Mouse (Mus musculus) forebrain, embryonic 13.5 days (tissue): ENCODE measurements at regions not wholly inside any gene's neighbourhood (a gene's known extent, or its start where the extent isn't known, plus 50 kb on each side); places are given as distances from the start of the nearest gene placed in this dataset.
A peak's percentile ranks its signal among the peaks of the same experiment; 100 is the strongest.
"Not testable (repeated sequence)": the region's sequence is repeated elsewhere in the genome, so short reads cannot be mapped to it uniquely, and the experiment has no call there.

Experiments
- ATAC-seq: fragments of 200-750 bp; cut with Nextera tagmentation; 2 replicates; pipeline ENCODE4 v1.8.0; 2017
- H3K27ac ChIP-seq: fragments of 300-500 bp; sonication (generic); 2 replicates; pipeline ENCODE4 v1.5.1; 2015; ENCODE audit warnings: inconsistent platforms, mild to moderate bottlenecking, moderate library complexity
- H3K27me3 ChIP-seq: fragments of 300-500 bp; sonication (generic); 2 replicates; pipeline ENCODE4 v1.6.1; 2015; ENCODE audit warnings: mild to moderate bottlenecking, inconsistent platforms
- H3K36me3 ChIP-seq: fragments of 300-500 bp; sonication (generic); 2 replicates; pipeline ENCODE4 v1.6.1; 2015; ENCODE audit warnings: mild to moderate bottlenecking, inconsistent platforms; ENCODE audit not compliant: poor library complexity, severe bottlenecking
- H3K4me1 ChIP-seq: fragments of 300-500 bp; sonication (generic); 2 replicates; pipeline ENCODE4 v1.6.1; 2015; ENCODE audit warnings: inconsistent platforms
- H3K4me2 ChIP-seq: fragments of 300-500 bp; sonication (generic); 2 replicates; pipeline ENCODE4 v1.6.1; 2015; ENCODE audit warnings: inconsistent platforms, mild to moderate bottlenecking, moderate library complexity
- H3K4me3 ChIP-seq: fragments of 300-500 bp; sonication (generic); 2 replicates; pipeline ENCODE4 v1.5.1; 2015; ENCODE audit warnings: mild to moderate bottlenecking, inconsistent platforms
- H3K9ac ChIP-seq: fragments of 300-500 bp; sonication (generic); 2 replicates; pipeline ENCODE4 v1.6.1; 2015; ENCODE audit warnings: mild to moderate bottlenecking, inconsistent platforms
- H3K9me3 ChIP-seq: fragments of 300-500 bp; sonication (generic); replicated peaks from 2 replicates; pipeline ENCODE4 v1.6.1; 2016; ENCODE audit warnings: inconsistent platforms
- WGBS: fragments of 180-500 bp; shearing (Covaris S2); methylation state at CpG from one replicate; pipeline ENCODE4 v1.1.7; 2015; 5-methylcytosine and 5-hydroxymethylcytosine counted together

GRCm38 (mm10) chr10:110840864-110841263 is 78.7 kb upstream of the Csrp2 start:
- WGBS = 78% methylated on average over 3 of the region's 3 CpGs
- Histone ChIP-seq H3K27me3 (no peaks in the 10 kb centered on the region), H3K9ac (no peak overlapping the region), H3K4me1 (no peaks in the 10 kb centered on the region), H3K27ac (no peak overlapping the region), H3K9me3 (no peaks in the 10 kb centered on the region), H3K36me3 (no peaks in the 10 kb centered on the region), H3K4me3 (no peak overlapping the region), H3K4me2 (no peak overlapping the region)
- ATAC-seq = no peak

GRCm38 (mm10) chr10:110841670-110842069 is 77.9 kb upstream of the Csrp2 start:
- H3K4me2 ChIP-seq = no peak overlapping the region
- H3K4me3 ChIP-seq = no peak overlapping the region
- H3K36me3 ChIP-seq = no peaks in the 10 kb centered on the region
- H3K27me3 ChIP-seq = no peaks in the 10 kb centered on the region
- no peak overlapping the region for H3K9ac ChIP-seq
- H3K27ac ChIP-seq = no peak overlapping the region
- 84% methylated on average over 3 of the region's 3 CpGs for WGBS
- no peaks in the 10 kb centered on the region for H3K4me1 ChIP-seq
- ATAC-seq = no peak
- H3K9me3 ChIP-seq = no peaks in the 10 kb centered on the region

- not testable (repeated sequence) for H3K27me3 ChIP-seq
- 38% methylated on average over 3 of the region's 3 CpGs for WGBS
Measured at GRCm38 (mm10) chr10:110854663-110855163, 64.9 kb upstream of the Csrp2 start.

GRCm38 (mm10) chr10:110855645-110856383 is 63.8 kb upstream of the Csrp2 start:
- not testable (repeated sequence) for H3K9me3 ChIP-seq, H3K27me3 ChIP-seq, H3K27ac ChIP-seq, H3K4me3 ChIP-seq, H3K9ac ChIP-seq, H3K4me2 ChIP-seq, H3K36me3 ChIP-seq, ATAC-seq
- WGBS = 34% methylated on average over 4 of the region's 4 CpGs
- H3K4me1 ChIP-seq = 0 out of 2 replicates have a peak, but pooled peaks cover 11% of the 10 kb centered on the region

More at GRCm38 (mm10) chr10:110854663-110855163, 64.9 kb upstream of the Csrp2 start:
- not testable (repeated sequence) for H3K36me3 ChIP-seq, H3K4me2 ChIP-seq, H3K9me3 ChIP-seq, H3K9ac ChIP-seq, ATAC-seq, H3K4me3 ChIP-seq, H3K27ac ChIP-seq
- H3K4me1 ChIP-seq = 0 out of 2 replicates have a peak, but pooled peaks cover 11% of the 10 kb centered on the region

GRCm38 (mm10) chr10:110857320-110858097 is 62.1 kb upstream of the Csrp2 start:
- Histone ChIP-seq H3K4me1 (0 out of 2 replicates have a peak, but pooled peaks cover 11% of the 10 kb centered on the region), H3K4me2 (no peak overlapping the region), H3K36me3 (no peaks in the 10 kb centered on the region), H3K27me3 (no peaks in the 10 kb centered on the region), H3K27ac (no peak overlapping the region), H3K4me3 (no peak overlapping the region), H3K9ac (no peak overlapping the region), H3K9me3 (no peaks in the 10 kb centered on the region)
- WGBS = 66% methylated on average over 3 of the region's 3 CpGs
- peak; percentile 75 for ATAC-seq

GRCm38 (mm10) chr10:110858098-110858360 is 61.6 kb upstream of the Csrp2 start:
- Histone ChIP-seq H3K4me2 (no peak overlapping the region), H3K27me3 (no peaks in the 10 kb centered on the region), H3K27ac (no peak overlapping the region), H3K9me3 (no peaks in the 10 kb centered on the region), H3K9ac (no peak overlapping the region), H3K36me3 (no peaks in the 10 kb centered on the region), H3K4me3 (no peak overlapping the region), H3K4me1 (0 out of 2 replicates have a peak, but pooled peaks cover 11% of the 10 kb centered on the region)
- peak; percentile 59; the same call in 1 of the 2 replicates for ATAC-seq
- WGBS = 53% methylated on average over 5 of the region's 5 CpGs

GRCm38 (mm10) chr10:110858407-110858920 is 61.1 kb upstream of the Csrp2 start:
- H3K9ac ChIP-seq = no peak overlapping the region
- no peak overlapping the region for H3K4me3 ChIP-seq
- no peaks in the 10 kb centered on the region for H3K36me3 ChIP-seq
- no peak for ATAC-seq
- H3K4me2 ChIP-seq = no peak overlapping the region
- no peak overlapping the region for H3K27ac ChIP-seq
- 67% methylated on average over 4 of the region's 4 CpGs for WGBS
- H3K4me1 ChIP-seq = 0 out of 2 replicates have a peak, but pooled peaks cover 11% of the 10 kb centered on the region
- H3K9me3 ChIP-seq = no peaks in the 10 kb centered on the region
- no peaks in the 10 kb centered on the region for H3K27me3 ChIP-seq

GRCm38 (mm10) chr10:110859307-110859706 is 60.3 kb upstream of the Csrp2 start:
- 94% methylated on average over 1 of the region's 1 CpGs for WGBS
- H3K27ac ChIP-seq = no peak overlapping the region
- no peak overlapping the region for H3K9ac ChIP-seq
- H3K9me3 ChIP-seq = no peaks in the 10 kb centered on the region
- no peaks in the 10 kb centered on the region for H3K27me3 ChIP-seq
- no peak for ATAC-seq
- 0 out of 2 replicates have a peak, but pooled peaks cover 11% of the 10 kb centered on the region for H3K4me1 ChIP-seq
- H3K36me3 ChIP-seq = no peaks in the 10 kb centered on the region
- H3K4me3 ChIP-seq = no peak overlapping the region
- H3K4me2 ChIP-seq = no peak overlapping the region
